Mouse (Mus musculus): Measurements from ENCODE around the gene Prcd.
"Not testable (repeated sequence)": the region's sequence is repeated elsewhere in the genome, so short reads cannot be mapped to it uniquely, and the experiment has no call there.

The Prcd gene

GRCm38 (mm10) chr11:116669787-116670365, 16.5 kb downstream of the Prcd start:
- no peak for DNase-seq (ENCODE audit: low read depth)

- DNase-seq (ENCODE audit: low read depth) = no peak
These were observed 17.1 kb downstream of the Prcd start for GRCm38 (mm10) chr11:116670386-116670785.

GRCm38 (mm10) chr11:116671112-116671844, 17.9 kb downstream of the Prcd start:
- DNase-seq (ENCODE audit: low read depth) = peak; percentile 100

GRCm38 (mm10) chr11:116671845-116672434, 18.6 kb downstream of the Prcd start:
- DNase-seq (ENCODE audit: low read depth) = peak; percentile 22

GRCm38 (mm10) chr11:116672595-116672994, 19.3 kb downstream of the Prcd start:
- peak; percentile 49 for DNase-seq (ENCODE audit: low read depth)

GRCm38 (mm10) chr11:116673410-116673809, 20.1 kb downstream of the Prcd start:
- no peak for DNase-seq (ENCODE audit: low read depth)

GRCm38 (mm10) chr11:116674616-116675379, 21.5 kb downstream of the Prcd start:
- no peak for DNase-seq (ENCODE audit: low read depth)

GRCm38 (mm10) chr11:116675429-116675828, 22.1 kb downstream of the Prcd start:
- DNase-seq (ENCODE audit: low read depth) = not testable (repeated sequence)

GRCm38 (mm10) chr11:116676175-116676976, 23.0 kb downstream of the Prcd start:
- no peak for DNase-seq (ENCODE audit: low read depth)

GRCm38 (mm10) chr11:116677711-116678441, 24.5 kb downstream of the Prcd start:
- DNase-seq (ENCODE audit: low read depth) = no peak

GRCm38 (mm10) chr11:116679148-116679547, 25.8 kb downstream of the Prcd start:
- DNase-seq (ENCODE audit: low read depth) = no peak

GRCm38 (mm10) chr11:116680321-116681091, 27.2 kb downstream of the Prcd start:
- DNase-seq (ENCODE audit: low read depth) = no peak

- no peak for DNase-seq (ENCODE audit: low read depth)
These were observed 27.8 kb downstream of the Prcd start for GRCm38 (mm10) chr11:116681147-116681546.

GRCm38 (mm10) chr11:116682501-116683144, 29.3 kb downstream of the Prcd start:
- no peak for DNase-seq (ENCODE audit: low read depth)

GRCm38 (mm10) chr11:116683777-116684176, 30.4 kb downstream of the Prcd start:
- DNase-seq (ENCODE audit: low read depth) = no peak

GRCm38 (mm10) chr11:116685729-116686128, 32.4 kb downstream of the Prcd start:
- no peak for DNase-seq (ENCODE audit: low read depth)

- no peak for DNase-seq (ENCODE audit: low read depth)
These were observed 34.6 kb downstream of the Prcd start for GRCm38 (mm10) chr11:116687897-116688296.

GRCm38 (mm10) chr11:116689622-116690021, 36.3 kb downstream of the Prcd start:
- no peak for DNase-seq (ENCODE audit: low read depth)

- peak; percentile 38 for DNase-seq (ENCODE audit: low read depth)
These were observed 37.6 kb downstream of the Prcd start for GRCm38 (mm10) chr11:116690701-116691575.

All from NIH3T3 (cell line).